Mouse (Mus musculus) ES-E14 (cell line): ENCODE data around the gene Cbx8.

Experiments
- CHD2 ChIP-seq: IDR thresholded peaks from 2 replicates; pipeline ENCODE4 v1.6.1; 2014; ENCODE audit warnings: mild to moderate bottlenecking, low read depth, low read length, inconsistent platforms
- MAFK ChIP-seq: IDR thresholded peaks from 2 replicates; pipeline ENCODE4 v1.6.1; 2014; ENCODE audit warnings: mild to moderate bottlenecking, low read depth, low read length, inconsistent platforms; ENCODE audit not compliant: insufficient read depth
- ZNF384 ChIP-seq: IDR thresholded peaks from 2 replicates; pipeline ENCODE4 v1.6.1; 2012; ENCODE audit warnings: low read depth, low read length, inconsistent platforms

DNA sequence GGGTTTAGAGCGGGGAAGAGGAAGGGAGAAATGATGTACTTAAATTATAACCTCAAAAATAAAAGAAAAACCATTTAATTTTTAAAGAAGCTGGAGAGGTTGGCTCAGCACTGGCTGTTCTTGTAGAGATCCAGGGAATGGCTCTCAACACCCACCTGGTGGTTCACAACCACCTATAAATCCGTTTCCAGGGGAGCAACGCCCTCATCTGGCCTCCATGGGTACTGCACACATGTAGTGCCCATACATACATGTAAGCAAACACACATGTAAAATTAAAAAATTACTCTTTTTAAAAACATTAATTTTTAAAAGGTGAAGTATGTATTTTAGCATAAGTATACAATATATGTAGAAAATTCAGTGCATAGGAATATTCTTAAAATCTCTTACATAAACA is 34.3 kb downstream of the Cbx8 start:
- TF ChIP-seq CHD2 = no peak
- TF ChIP-seq MAFK = no peak
- no peak for TF ChIP-seq ZNF384
